In the genomic region with DNA sequence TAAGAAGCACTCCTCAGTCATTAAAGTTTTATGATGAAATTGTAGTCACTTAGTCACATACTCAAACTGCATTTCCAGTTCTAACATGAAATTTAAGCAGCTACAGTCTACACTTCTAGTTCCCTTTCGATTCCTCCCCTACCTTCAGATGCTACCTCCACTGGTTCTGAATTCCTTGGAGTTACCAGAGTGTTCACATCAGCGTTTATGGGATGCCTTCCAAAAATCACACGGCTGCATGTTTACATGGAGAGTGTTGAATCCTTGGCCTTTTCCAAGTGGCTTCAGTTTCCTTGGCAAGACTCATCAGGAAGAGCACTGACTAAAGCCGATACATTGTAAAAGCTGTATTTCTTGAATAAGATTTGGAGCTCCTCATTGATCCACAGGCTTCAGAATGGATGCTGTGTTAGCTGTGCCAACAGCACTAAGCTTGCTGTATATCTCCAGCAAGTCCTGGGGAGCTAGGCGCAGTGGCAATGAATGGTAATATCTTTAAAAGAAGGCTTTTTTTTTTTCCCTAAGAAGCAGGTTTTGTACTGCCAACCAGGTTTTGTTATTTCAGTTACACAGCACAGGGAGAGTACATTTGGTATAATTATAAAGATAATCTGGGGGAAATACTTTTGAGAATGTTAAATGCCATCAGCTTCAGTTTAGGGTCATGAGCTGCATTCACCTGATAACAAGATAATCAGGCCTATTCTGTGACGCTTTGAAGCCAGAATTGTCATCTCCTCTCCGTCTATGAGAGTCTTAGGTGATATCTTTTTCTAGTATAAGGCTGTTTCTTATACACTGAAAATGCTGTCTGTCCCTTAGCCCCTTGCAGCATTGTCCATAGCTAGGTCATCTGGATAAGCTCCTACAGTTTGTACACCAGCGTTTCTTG, we compare ENCODE assay signal across 13 mouse cellular contexts. TPM values are rescaled to one million over a fixed set of nuclear protein-coding genes. Genes with fewer than 3 reads are reported as not detected.
DNase-seq lines count a peak whose midpoint lies in the region; ATAC-seq and TF ChIP-seq lines count a peak whose summit lies in the region.
"Had no signal": no experiment of that assay in that cellular context is flagged by ENCODE, and none has a peak within 500 bp of the region (broad histone marks: within the 10 kb centered on the region; RNA-seq: fewer than 3 reads in every experiment).

No protein-coding gene starts in this region.

- no peak for TF ChIP-seq POLR2A in kidney, adult 2 months (IDR thresholded peaks at IDR 0.05; ENCODE audit: low read depth, low read length)

- peaks cover 15% of the 10 kb centered on the region for H3K4me1 ChIP-seq in kidney, adult 2 months (ENCODE audit: control insufficient read depth, insufficient read depth, low read length)
- H3K4me1 ChIP-seq in forebrain, embryonic 10.5 days = no peaks in the 10 kb centered on the region
- H3K4me1 ChIP-seq: intestine, embryonic 15.5 days had no signal

- H3K27me3 ChIP-seq in kidney, adult 2 months (replicated peaks; ENCODE audit: control insufficient read depth, insufficient read depth, low read length) = no peaks in the 10 kb centered on the region
- H3K27me3 ChIP-seq in forebrain, embryonic 10.5 days (ENCODE audit: poor library complexity, severe bottlenecking) = no peaks in the 10 kb centered on the region
- H3K27me3 ChIP-seq: intestine, embryonic 15.5 days had no signal

- DNase-seq in adrenal gland, adult (ENCODE audit: inconsistent age in 2 of 2, low spot score in 1 of 2) = peak; percentile 33 to 80
- DNase-seq in adrenal gland, postnatal 4 days (ENCODE audit: low spot score in 2 of 2) = no peak
- peak; percentile 56 for DNase-seq in kidney, adult 2 months
- no peak for DNase-seq in kidney, postnatal 10 days
- peak; percentile 57 for DNase-seq in lung, postnatal 14 days
- no peak for DNase-seq in forebrain, embryonic 10.5 days (ENCODE audit: extremely low spot score, low spot score)
- DNase-seq in spleen, postnatal 10 days (ENCODE audit: low spot score in 2 of 2) = no peak
- DNase-seq: cerebellum, postnatal 10 days; retina, postnatal 1 day had no signal

- WGBS in kidney, adult 2 months = 56% methylated on average over 8 of the region's 8 CpGs
- WGBS in forebrain, embryonic 10.5 days = 89% methylated on average over 8 of the region's 8 CpGs

- ATAC-seq in erythroid progenitor cell, adult 5-6 weeks (replicated peaks; ENCODE audit: low FRiP score, poor library complexity, severe bottlenecking) = peak; percentile 42; the same call in 1 of the 2 replicates
- ATAC-seq: forebrain, embryonic 14.5 days had no signal

- H3K4me3 ChIP-seq in kidney, adult 2 months (ENCODE audit: insufficient read depth, low read depth, low read length) = no peak overlapping the region
- H3K4me3 ChIP-seq in forebrain, embryonic 10.5 days = no peak overlapping the region
- H3K4me3 ChIP-seq: intestine, embryonic 15.5 days had no signal

- H3K9me3 ChIP-seq in forebrain, embryonic 10.5 days = no peaks in the 10 kb centered on the region
- H3K9me3 ChIP-seq: intestine, embryonic 15.5 days had no signal

- H3K27ac ChIP-seq in kidney, adult 2 months (ENCODE audit: insufficient read depth, low read depth, low read length) = no peak overlapping the region
- H3K27ac ChIP-seq in forebrain, embryonic 10.5 days = no peak overlapping the region
- H3K27ac ChIP-seq: intestine, embryonic 15.5 days; macrophage had no signal

- no peaks in the 10 kb centered on the region for H3K36me3 ChIP-seq in kidney, adult 2 months (ENCODE audit: control insufficient read depth, insufficient read depth, low read length)
- H3K36me3 ChIP-seq in forebrain, embryonic 10.5 days (replicated peaks) = no peaks in the 10 kb centered on the region
- H3K36me3 ChIP-seq: intestine, embryonic 15.5 days had no signal

- TF ChIP-seq CTCF in kidney, adult 2 months (conservative IDR thresholded peaks at IDR 0.05; ENCODE audit: insufficient read depth, insufficient read length, low read depth, low read length) = no peak

RNA-seq across cellular contexts. Expression of a gene that starts 13.0 kb away (rescaled TPM):
- total RNA-seq in adrenal gland, postnatal 4 days (2021) = 10 to 100 TPM; 22.3 to 24.6 TPM
- polyA plus RNA-seq in kidney, adult 2 months (2012; rRNA removed) = 5.5 and 7.5 TPM in 2 replicates
- 59.1 and 64.6 TPM in 2 replicates for total RNA-seq in erythroid progenitor cell, adult 5-6 weeks (2015; ENCODE audit: low replicate concordance)
- 45.3 and 47.6 TPM in 2 replicates for total RNA-seq in erythroid progenitor cell, adult 5-6 weeks (2017; ENCODE audit: low replicate concordance)
- polyA plus RNA-seq in forebrain, embryonic 10.5 days (2016; fragmentation: Nextera tagmentation; extraction: Ambion mirVana) = 2.1 and 2.2 TPM in 2 replicates

Comparison
In these comparisons a context has a peak if more than half of its experiments do, and no peak if none do; other contexts are left out.
1. DNase-seq: peak in adrenal gland, adult (2 of 2), kidney, adult 2 months (single experiment) and lung, postnatal 14 days (single experiment); none in adrenal gland, postnatal 4 days (0 of 2), kidney, postnatal 10 days (single experiment), forebrain, embryonic 10.5 days (single experiment) and spleen, postnatal 10 days (0 of 2).